Mouse (Mus musculus): ENCODE results near the gene Rhoh.

Rhoh gene

GRCm38 (mm10) chr5:65859396-65859795, 1.6 kb upstream of the Rhoh start:
- intact Hi-C loops (cut with DNase I) = no loop called here

GRCm38 (mm10) chr5:65860281-65861000, 572 bp upstream of the Rhoh start:
- intact Hi-C loops (cut with DNase I) = no loop called here

- intact Hi-C loops (cut with DNase I) = no loop called here
These were observed 1.4 kb downstream of the Rhoh start for GRCm38 (mm10) chr5:65862217-65862927.

GRCm38 (mm10) chr5:65863349-65863749, 2.3 kb downstream of the Rhoh start:
- intact Hi-C loops (cut with DNase I) = no loop called here

- intact Hi-C loops (cut with DNase I) = no loop called here
These were observed 3.5 kb downstream of the Rhoh start for GRCm38 (mm10) chr5:65864486-65864885.

- intact Hi-C loops (cut with DNase I) = no loop called here
These were observed 3.9 kb downstream of the Rhoh start for GRCm38 (mm10) chr5:65864946-65865345.

- intact Hi-C loops (cut with DNase I) = no loop called here
These were observed 5.6 kb downstream of the Rhoh start for GRCm38 (mm10) chr5:65866591-65866990.

GRCm38 (mm10) chr5:65867380-65868116, 6.5 kb downstream of the Rhoh start:
- intact Hi-C loops (cut with DNase I) = no loop called here

GRCm38 (mm10) chr5:65868419-65868818, 7.4 kb downstream of the Rhoh start:
- intact Hi-C loops (cut with DNase I) = no loop called here

GRCm38 (mm10) chr5:65869660-65870059, 8.6 kb downstream of the Rhoh start:
- intact Hi-C loops (cut with DNase I) = no loop called here

GRCm38 (mm10) chr5:65871276-65871875, 10.4 kb downstream of the Rhoh start:
- intact Hi-C loops (cut with DNase I) = no loop called here

GRCm38 (mm10) chr5:65873212-65873611, 12.2 kb downstream of the Rhoh start:
- intact Hi-C loops (cut with DNase I) = no loop called here

- intact Hi-C loops (cut with DNase I) = no loop called here
These were observed 14.3 kb downstream of the Rhoh start for GRCm38 (mm10) chr5:65875269-65875668.

GRCm38 (mm10) chr5:65878367-65878766, 17.4 kb downstream of the Rhoh start:
- intact Hi-C loops (cut with DNase I) = no loop called here

- intact Hi-C loops (cut with DNase I) = no loop called here
These were observed 20.2 kb downstream of the Rhoh start for GRCm38 (mm10) chr5:65881254-65881653.

- intact Hi-C loops (cut with DNase I) = no loop called here
These were observed 21.6 kb downstream of the Rhoh start for GRCm38 (mm10) chr5:65882476-65883205.

- intact Hi-C loops (cut with DNase I) = no loop called here
These were observed 22.3 kb downstream of the Rhoh start for GRCm38 (mm10) chr5:65883355-65883754.

GRCm38 (mm10) chr5:65885699-65886443, 24.9 kb downstream of the Rhoh start:
- intact Hi-C loops (cut with DNase I) = no loop called here

- intact Hi-C loops (cut with DNase I) = no loop called here
These were observed 27.1 kb downstream of the Rhoh start for GRCm38 (mm10) chr5:65888102-65888501.

GRCm38 (mm10) chr5:65888998-65889397, 28.0 kb downstream of the Rhoh start:
- intact Hi-C loops (cut with DNase I) = no loop called here

Measured in adrenal gland (tissue).